Mouse (Mus musculus) hindbrain, embryonic 10.5 days (tissue): Measurements from ENCODE around the gene Krit1. TPM values are rescaled to one million over a fixed set of nuclear protein-coding genes. Genes with fewer than 3 reads are reported as not detected.
A peak's percentile ranks its signal among the peaks of the same experiment; 100 is the strongest.
"Not testable (repeated sequence)": the region's sequence is repeated elsewhere in the genome, so short reads cannot be mapped to it uniquely, and the experiment has no call there.

ENCODE experiments used
- DNase-seq: peaks from one replicate; pipeline ENCODE4 v3.0.0-alpha.2; 2017; ENCODE audit warnings: low spot score
- H3K27ac ChIP-seq: fragments of 300-500 bp; sonication (generic); 2 replicates; pipeline ENCODE4 v1.5.1; 2016; ENCODE audit warnings: mild to moderate bottlenecking, moderate library complexity
- H3K27me3 ChIP-seq: fragments of 300-500 bp; sonication (generic); 2 replicates; pipeline ENCODE4 v1.6.1; 2016; ENCODE audit warnings: mild to moderate bottlenecking; ENCODE audit not compliant: poor library complexity, insufficient read depth, severe bottlenecking
- H3K36me3 ChIP-seq: fragments of 300-500 bp; sonication (generic); 2 replicates; pipeline ENCODE4 v1.6.1; 2016; ENCODE audit warnings: mild to moderate bottlenecking, moderate library complexity
- H3K4me1 ChIP-seq: fragments of 300-500 bp; sonication (generic); replicated peaks from 2 replicates; pipeline ENCODE4 v1.6.1; 2016; ENCODE audit warnings: mild to moderate bottlenecking
- H3K4me3 ChIP-seq: fragments of 300-500 bp; sonication (generic); 2 replicates; pipeline ENCODE4 v1.5.1; 2016; ENCODE audit warnings: mild to moderate bottlenecking, moderate library complexity
- H3K9me3 ChIP-seq: fragments of 300-500 bp; sonication (generic); 2 replicates; pipeline ENCODE4 v1.6.1; 2016; ENCODE audit warnings: mild to moderate bottlenecking, moderate library complexity
- WGBS: fragments of 180-500 bp; shearing (Covaris S2); methylation state at CpG from one replicate; pipeline ENCODE4 v1.1.7; 2016; 5-methylcytosine and 5-hydroxymethylcytosine counted together
- polyA plus RNA-seq: library from polyadenylated mRNA; unstranded; fragments of >200 nt; fragmentation: Nextera tagmentation; extraction: Ambion mirVana; gene quantifications from 2 replicates; pipeline ENCODE4 v1.2.1, GENCODE M21; 2016

Krit1 gene
- 58.4 and 62.4 TPM in 2 replicates for polyA plus RNA-seq

DNA sequence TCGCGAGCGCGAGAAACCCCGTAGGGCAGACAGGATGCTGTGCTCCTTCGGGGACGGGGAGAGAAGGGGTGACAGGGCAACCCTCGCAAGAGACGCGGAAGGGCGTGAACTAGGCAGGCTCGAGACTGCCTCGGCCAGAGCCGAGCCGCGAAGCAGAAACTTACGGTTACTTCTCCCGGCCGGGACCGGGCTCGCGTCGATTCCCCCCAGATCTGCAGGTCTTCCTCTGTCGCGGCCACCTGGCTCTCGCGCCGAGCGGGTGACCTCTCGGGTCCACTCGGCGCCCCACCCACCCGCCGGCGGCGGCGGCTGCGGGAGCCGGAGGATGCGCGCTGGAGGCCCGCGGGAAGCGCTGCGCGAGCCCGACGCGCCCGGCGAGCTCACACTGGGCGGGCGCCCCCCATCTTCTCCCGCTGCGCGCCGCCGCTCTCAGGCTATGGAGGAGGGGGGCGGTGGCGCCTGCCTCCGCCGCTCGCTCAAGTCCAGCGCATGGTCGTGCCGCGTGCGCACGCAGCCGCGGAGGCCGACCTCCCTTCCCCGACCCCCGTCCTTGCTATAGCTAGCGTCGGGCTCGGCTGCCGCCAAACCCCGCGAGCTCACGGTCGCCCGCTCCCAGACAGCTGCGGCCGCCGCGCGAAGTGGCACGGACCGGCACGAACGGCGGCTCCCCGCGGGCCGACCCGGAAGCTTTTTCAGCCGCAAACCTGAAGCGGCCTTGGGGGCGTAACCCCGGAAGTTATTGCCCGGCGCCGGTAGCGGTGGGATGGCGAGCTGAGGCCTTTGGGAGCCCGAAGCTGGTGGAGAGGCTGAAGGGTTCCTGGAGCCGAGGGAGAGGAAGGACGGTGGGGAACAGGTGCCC, at the start of gene Krit1, which contains the start of gene Ankib1:
Gene Krit1, plus strand, starts transcription at position 752 of the 859 bp plus-strand sequence.
Gene Ankib1, minus strand, starts transcription at position 493 of the 859 bp plus-strand sequence.
- Histone ChIP-seq H3K9me3 (no peaks in the 10 kb centered on the region), H3K27ac (peak within 1 kb of the TSS; percentile 94), H3K4me1 (peaks cover 28% of the 10 kb centered on the region), H3K27me3 (no peaks in the 10 kb centered on the region), H3K36me3 (no peaks in the 10 kb centered on the region), H3K4me3 (peak within 1 kb of the TSS; percentile 87)
- WGBS, result under 1% methylated on average over 109 of the region's 109 CpGs
- DNase-seq, result peak; percentile 91

DNA sequence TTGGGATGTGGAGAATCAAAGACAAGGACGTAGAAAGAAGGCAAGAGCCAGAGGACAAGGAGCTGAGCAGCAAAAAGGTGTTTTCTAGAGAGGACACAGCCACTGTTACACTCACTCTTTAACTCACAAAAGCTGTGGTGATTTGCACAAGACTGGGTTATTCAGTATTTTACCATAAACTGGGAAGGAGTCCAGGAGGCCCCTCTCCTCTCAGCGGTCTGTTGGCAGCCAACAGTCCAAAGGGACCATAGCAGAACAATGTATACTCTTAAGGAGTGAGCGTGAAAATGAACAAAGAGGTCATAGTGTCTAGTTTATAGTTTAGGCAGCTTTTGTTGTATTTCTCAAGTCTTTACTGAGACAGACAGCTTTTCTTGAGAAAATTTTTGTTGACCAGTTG, 31.5 kb upstream of the Krit1 start:
- H3K4me3 ChIP-seq, result no peak overlapping the region
- H3K36me3 ChIP-seq, result peaks cover 23% of the 10 kb centered on the region
- 80% methylated on average over 3 of the region's 3 CpGs for WGBS
- H3K27me3 ChIP-seq, result no peaks in the 10 kb centered on the region
- no peak overlapping the region for H3K27ac ChIP-seq
- H3K9me3 ChIP-seq, result no peaks in the 10 kb centered on the region
- H3K4me1 ChIP-seq, result peaks cover 6% of the 10 kb centered on the region; the same call in 1 of the 2 replicates
- no peak for DNase-seq

DNA sequence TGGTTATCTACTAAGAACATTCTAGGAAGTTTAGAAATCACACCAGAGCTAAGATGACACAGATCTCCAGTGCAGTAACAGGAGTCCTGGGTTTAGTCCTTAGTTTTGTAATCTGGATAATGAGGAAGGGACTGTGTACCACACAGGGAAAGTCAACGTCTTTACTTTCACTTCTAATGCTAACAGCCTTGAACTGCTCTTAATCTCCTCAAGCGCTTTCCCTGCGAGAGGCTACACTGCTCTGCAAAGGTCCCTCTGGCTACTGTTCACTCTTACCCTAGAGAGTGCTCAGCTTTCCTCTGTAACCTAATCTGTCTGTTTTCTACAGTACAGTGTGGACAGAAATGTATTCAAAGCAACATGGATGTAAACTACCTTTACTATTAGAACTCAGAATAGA, 31.0 kb upstream of the Krit1 start:
- no peaks in the 10 kb centered on the region for H3K27me3 ChIP-seq
- DNase-seq, result no peak
- H3K36me3 ChIP-seq, result peaks cover 18% of the 10 kb centered on the region
- peaks cover 6% of the 10 kb centered on the region; the same call in 1 of the 2 replicates for H3K4me1 ChIP-seq
- WGBS, result 75% methylated on average over 3 of the region's 3 CpGs
- no peak overlapping the region for H3K4me3 ChIP-seq
- H3K27ac ChIP-seq, result no peak overlapping the region
- no peaks in the 10 kb centered on the region for H3K9me3 ChIP-seq

DNA sequence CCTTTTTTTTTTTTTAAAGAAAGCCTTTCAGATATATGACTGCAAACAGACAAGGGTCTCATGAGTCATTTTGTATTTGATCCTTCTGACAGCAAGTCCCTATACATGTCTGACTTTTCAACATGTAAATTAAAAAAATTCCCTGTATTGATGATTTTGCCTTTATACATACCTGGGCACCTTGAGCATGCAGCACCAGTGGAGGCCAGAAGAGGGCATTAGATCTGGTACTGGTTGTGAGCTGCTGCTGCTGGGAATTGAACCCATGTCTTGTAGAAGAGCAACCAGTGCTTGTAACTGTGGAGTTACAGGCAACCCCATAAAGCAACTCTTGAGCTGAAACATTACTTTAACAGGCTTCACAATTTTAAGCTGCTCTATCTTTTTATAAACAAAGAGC, 20.3 kb upstream of the Krit1 start:
- H3K4me3 ChIP-seq, result no peak overlapping the region
- no peak for DNase-seq
- H3K27ac ChIP-seq, result no peak overlapping the region
- no peaks in the 10 kb centered on the region for H3K36me3 ChIP-seq
- H3K4me1 ChIP-seq, result no peaks in the 10 kb centered on the region
- H3K9me3 ChIP-seq, result no peaks in the 10 kb centered on the region
- H3K27me3 ChIP-seq, result no peaks in the 10 kb centered on the region

DNA sequence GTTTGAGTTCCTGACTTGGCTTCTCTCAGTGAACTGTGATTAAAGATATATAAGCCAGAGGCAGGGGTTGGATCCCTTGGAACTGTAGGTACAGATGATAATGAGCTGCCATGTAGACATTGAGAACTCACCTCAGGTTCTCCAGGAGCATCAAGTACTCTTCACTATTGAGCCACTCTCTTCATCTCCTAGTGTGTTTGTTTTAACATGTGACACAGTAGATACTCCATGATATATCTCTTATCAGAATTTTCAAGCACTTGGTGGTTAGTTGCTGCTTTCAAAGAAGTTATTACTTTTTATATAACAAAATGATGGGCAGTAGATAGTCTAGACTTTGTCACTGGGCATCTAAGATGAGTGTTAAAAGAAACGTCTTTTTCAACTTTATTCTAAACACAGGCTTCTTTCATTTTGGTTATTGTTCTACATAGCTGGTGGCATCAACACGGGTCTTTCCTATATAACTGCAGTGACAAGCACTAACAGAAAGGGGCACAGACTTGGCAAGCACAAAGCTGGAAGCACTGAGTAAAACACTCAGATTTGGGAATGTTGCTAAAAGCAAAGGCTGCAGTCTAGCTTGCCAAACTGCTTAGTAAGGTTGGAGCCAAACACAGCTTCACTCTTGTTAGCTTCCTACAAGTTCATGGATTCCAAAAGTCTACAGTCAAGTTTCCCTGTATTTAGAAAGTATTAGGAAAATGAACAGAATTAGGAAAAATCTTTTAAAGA, 18.9 kb upstream of the Krit1 start:
- no peaks in the 10 kb centered on the region for H3K4me1 ChIP-seq
- H3K9me3 ChIP-seq, result no peaks in the 10 kb centered on the region
- H3K4me3 ChIP-seq, result no peak overlapping the region
- DNase-seq, result no peak
- 89% methylated on average over 2 of the region's 2 CpGs for WGBS
- no peaks in the 10 kb centered on the region for H3K27me3 ChIP-seq
- H3K27ac ChIP-seq, result no peak overlapping the region
- no peaks in the 10 kb centered on the region for H3K36me3 ChIP-seq

DNA sequence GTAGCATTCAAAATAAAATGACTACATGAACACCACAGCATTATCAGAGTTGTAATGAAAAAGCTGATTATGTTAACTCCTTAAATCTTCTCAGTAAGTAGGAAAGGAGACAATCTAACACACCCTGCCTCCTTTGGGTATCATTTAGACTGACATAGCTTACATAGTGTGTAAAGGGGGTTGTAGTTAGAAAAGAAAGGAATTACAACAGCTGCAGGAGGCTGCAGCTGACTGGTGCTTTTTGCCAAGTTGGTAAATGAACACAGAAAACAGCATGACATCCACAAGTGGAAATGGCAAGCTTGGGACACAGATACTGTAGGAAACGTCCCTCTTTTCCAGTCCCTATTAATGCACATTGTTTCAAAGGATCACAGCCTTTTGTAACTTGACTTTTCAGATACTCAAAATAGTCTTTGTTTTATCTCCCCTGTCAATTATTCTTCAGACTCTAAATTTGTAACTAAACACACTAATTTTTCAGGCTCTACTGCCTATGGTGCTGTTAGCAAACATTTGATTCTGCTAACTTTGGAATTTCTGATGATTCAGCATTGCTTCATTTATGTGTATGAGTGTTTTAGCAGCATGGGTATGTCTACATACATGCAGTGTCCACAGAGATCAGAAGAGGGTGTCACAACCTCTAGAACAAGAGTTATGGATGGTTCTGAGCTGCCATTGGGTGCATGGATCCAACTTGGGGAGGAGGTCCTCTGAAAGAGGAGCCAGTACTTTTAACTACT, 18.1 kb upstream of the Krit1 start:
- no peak for DNase-seq
- no peaks in the 10 kb centered on the region for H3K9me3 ChIP-seq
- H3K36me3 ChIP-seq, result no peaks in the 10 kb centered on the region
- WGBS, result 77% methylated on average over 1 of the region's 1 CpGs
- H3K27me3 ChIP-seq, result no peaks in the 10 kb centered on the region
- H3K4me3 ChIP-seq, result no peak overlapping the region
- no peak overlapping the region for H3K27ac ChIP-seq
- 0 out of 2 replicates have a peak, but pooled peaks cover 3% of the 10 kb centered on the region for H3K4me1 ChIP-seq

DNA sequence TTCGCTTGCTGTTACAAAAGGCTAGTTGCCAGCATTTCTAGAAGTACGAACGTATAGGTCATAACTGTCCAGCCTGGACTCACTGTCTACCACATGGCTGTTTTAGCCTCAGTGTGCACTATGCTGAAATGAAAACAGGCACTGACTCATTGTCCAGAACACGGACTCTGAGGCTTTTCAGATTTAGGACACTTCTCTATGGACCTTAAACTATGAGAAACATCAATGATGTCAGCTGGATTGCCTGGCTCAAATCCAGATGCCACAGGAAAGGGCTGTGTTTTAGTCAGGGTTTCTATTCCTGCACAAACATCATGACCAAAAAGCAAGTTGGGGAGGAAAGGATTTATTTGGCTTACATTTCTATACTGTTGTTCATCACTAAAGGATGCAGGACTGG, 15.4 kb upstream of the Krit1 start:
- Histone ChIP-seq H3K27ac (no peak overlapping the region), H3K27me3 (no peaks in the 10 kb centered on the region), H3K9me3 (no peaks in the 10 kb centered on the region), H3K4me1 (0 out of 2 replicates have a peak, but pooled peaks cover 3% of the 10 kb centered on the region), H3K36me3 (no peaks in the 10 kb centered on the region), H3K4me3 (no peak overlapping the region)
- WGBS, result 90% methylated on average over 4 of the region's 4 CpGs
- no peak for DNase-seq

DNA sequence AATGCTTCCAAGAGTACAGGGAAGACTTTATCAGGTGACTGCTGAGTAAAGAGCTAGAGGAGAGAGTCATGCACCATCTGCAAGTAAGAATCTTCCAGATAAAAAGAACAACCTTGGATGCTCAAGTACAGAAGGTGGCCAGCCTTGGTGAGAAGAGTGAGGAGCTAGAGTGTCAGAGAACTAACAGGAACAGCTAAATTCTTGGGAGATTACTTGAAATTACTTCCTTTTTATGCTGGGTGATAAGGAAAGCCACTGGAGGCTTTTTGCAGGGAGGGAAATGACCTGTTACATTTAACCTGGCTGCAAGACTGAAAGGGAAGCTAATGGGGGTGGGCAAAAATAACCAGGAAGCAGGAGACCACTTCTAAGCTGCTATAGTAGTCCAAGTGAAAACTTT, 11.9 kb upstream of the Krit1 start:
- Histone ChIP-seq H3K9me3 (no peaks in the 10 kb centered on the region), H3K4me1 (0 out of 2 replicates have a peak, but pooled peaks cover 3% of the 10 kb centered on the region), H3K36me3 (0 out of 2 replicates have a peak, but pooled peaks cover under 1% of the 10 kb centered on the region), H3K27ac (no peak overlapping the region), H3K4me3 (no peak overlapping the region), H3K27me3 (no peaks in the 10 kb centered on the region)
- no peak for DNase-seq

DNA sequence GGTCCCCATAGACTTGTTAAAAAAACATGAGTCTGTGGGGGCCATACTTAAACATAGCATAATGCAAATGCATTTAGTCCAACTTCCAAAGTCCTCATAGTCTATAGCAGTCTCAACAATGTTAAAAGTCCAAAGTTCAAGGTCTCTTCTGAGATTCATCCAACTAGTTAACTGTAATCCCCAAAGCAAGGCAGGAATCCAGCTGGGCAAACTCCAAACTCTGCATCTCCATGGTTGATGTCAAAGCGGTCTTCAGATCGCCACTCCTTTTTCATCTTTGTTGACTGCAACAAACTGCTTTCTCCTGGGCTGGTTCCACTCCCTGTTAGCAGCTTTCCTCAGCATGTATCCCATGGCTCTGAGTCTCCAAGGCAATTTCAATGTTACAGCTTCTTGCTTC, 5.9 kb upstream of the Krit1 start:
- not testable (repeated sequence) for H3K36me3 ChIP-seq, DNase-seq, H3K27ac ChIP-seq, H3K4me3 ChIP-seq, H3K9me3 ChIP-seq, H3K27me3 ChIP-seq
- peaks cover 13% of the 10 kb centered on the region for H3K4me1 ChIP-seq
- WGBS, result 90% methylated on average over 2 of the region's 2 CpGs

DNA sequence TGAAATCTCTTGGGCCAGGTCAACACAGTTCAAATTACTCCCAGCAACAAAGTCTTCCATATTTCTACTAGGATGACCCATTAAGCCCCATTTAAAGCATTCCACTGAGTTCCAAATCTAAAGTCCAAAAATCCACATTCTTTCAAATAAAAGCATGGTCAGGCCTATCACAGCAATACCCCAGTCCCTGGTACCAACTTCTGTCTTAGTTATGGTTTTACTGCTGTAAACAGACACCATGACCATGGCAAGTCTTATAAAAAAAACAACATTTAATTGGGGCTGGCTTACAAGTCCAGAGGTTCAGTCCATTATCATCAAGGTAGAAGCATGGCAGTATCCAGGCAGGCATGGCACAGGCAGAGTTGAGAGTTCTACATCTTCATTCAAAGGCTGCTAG, 4.3 kb upstream of the Krit1 start:
- peaks cover 16% of the 10 kb centered on the region for H3K4me1 ChIP-seq
- not testable (repeated sequence) for H3K9me3 ChIP-seq, H3K4me3 ChIP-seq, H3K36me3 ChIP-seq, H3K27me3 ChIP-seq, DNase-seq, H3K27ac ChIP-seq

DNA sequence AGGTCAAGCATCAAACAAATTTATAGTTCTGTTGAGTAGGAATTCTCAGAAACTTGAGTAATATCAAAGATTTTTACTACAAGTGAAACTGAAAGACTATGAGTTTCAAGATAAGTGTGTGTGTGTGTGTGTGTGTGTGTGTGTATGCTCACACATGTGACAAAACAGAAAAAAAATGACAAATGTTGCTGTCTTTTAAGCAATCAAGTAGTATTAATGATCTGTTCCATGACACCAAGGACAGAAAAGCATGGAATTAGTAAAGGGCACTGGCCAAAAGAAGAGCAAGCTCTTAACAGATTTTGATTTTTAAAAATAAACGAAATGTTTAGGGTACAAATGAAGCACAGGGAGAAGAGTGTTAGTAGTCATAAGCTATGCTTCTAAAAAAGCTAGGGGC, 2.9 kb upstream of the Krit1 start:
- 0 out of 2 replicates have a peak, but pooled peaks cover 5% of the 10 kb centered on the region for H3K36me3 ChIP-seq
- 92% methylated on average over 1 of the region's 1 CpGs for WGBS
- no peak overlapping the region for H3K4me3 ChIP-seq
- no peak for DNase-seq
- no peaks in the 10 kb centered on the region for H3K9me3 ChIP-seq
- H3K27me3 ChIP-seq, result no peaks in the 10 kb centered on the region
- no peak overlapping the region for H3K27ac ChIP-seq
- H3K4me1 ChIP-seq, result peaks cover 28% of the 10 kb centered on the region

DNA sequence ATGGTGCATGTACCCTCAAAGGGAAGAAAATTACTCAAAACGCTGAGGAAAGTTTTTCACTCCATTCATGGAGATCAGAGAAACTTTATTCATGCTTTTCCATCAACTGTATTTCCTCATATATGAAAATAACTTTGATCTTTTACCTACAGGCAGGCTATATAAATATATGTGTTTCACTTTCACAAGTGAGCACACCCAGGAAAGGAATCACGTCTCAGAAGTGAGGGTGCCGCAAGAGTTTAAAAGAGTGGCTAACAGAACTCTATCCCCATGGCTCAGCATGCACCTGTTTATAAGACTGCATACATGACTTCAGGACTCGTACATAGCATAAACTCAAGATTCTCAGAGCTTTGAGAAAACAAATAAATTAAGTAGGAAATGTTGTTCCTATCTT, 2.1 kb upstream of the Krit1 start:
- Histone ChIP-seq H3K4me3 (peak overlapping the region; percentile 87; the same call in 1 of the 2 replicates), H3K36me3 (0 out of 2 replicates have a peak, but pooled peaks cover 5% of the 10 kb centered on the region), H3K27me3 (no peaks in the 10 kb centered on the region), H3K4me1 (peaks cover 28% of the 10 kb centered on the region), H3K9me3 (no peaks in the 10 kb centered on the region), H3K27ac (no peak overlapping the region)
- no peak for DNase-seq
- WGBS, result 88% methylated on average over 4 of the region's 4 CpGs
